Mouse (Mus musculus) right cerebral cortex, postnatal 14 days (tissue): ENCODE data around the gene Slc25a41.
A peak's percentile ranks its signal among the peaks of the same experiment; 100 is the strongest.
"Not testable (repeated sequence)": the region's sequence is repeated elsewhere in the genome, so short reads cannot be mapped to it uniquely, and the experiment has no call there.

ENCODE experiments used
- DNase-seq: peaks from one replicate; pipeline ENCODE4 v3.0.0; 2022

The Slc25a41 gene

DNA sequence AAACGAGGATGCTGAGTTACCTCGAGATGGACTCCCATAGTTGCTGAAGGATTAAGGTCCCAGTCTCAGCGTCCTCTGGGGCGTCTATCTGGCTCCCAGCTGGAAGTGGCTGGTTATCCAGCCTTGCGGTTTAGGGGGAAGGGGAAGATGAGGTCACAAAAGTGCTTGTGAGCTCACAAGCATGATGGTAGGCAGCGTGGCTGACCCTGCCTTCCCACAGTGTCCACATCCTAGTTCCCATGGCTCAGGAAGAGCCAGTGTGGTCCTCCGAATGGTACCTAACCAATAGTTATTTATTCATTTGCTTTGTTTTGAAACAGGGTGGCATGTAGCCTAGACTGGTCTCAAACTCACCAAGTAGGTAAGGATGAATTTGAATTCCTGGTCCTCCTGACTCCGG is at the start of gene Slc25a41:
Gene Slc25a41 (minus strand): TSS at position 101 of the 400 bp plus-strand sequence.
- DNase-seq = no peak

DNA sequence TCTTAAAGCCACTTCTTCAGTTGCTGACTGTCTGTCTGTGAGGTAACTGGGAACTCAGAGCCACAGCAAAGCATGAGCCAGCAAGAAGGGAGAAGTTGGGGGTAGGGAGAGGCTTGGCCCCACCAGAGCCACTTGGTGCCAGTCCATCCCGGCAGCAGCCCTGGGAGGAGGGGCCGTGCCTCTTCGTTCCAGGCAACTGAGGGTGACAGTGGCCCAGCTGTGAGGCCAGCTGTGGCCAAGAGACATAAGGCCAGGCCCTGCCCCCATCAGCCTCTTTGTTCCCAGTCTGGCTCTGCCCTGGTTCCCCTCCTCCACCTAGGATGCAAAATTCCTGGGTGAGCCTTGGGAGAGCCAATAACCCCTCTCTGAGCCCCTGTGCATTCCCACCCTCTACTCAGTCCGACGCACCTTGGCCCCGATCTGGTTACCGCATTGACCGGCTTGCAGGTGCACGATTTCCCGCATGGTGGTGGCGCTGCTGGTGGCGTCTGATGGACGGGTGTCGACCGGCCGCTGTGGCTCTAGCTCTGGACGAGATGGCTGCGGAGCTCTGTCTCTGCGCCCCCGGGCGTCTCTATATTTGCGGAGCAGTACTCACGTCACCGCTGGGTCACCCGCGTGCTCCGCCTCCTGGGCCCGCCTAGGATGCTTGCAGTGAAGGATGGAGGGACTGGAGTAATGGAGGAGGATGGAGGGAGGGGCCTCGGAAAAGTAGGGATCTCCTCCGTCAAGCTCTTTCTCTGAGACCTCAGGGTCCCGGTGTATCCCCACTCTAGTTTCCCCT is 45.8 kb upstream of the Slc25a41 start, which contains the start of gene Tubb4a:
Gene Tubb4a (minus strand): TSS at position 734 of the 784 bp plus-strand sequence.
- peak; percentile 84 for DNase-seq

DNA sequence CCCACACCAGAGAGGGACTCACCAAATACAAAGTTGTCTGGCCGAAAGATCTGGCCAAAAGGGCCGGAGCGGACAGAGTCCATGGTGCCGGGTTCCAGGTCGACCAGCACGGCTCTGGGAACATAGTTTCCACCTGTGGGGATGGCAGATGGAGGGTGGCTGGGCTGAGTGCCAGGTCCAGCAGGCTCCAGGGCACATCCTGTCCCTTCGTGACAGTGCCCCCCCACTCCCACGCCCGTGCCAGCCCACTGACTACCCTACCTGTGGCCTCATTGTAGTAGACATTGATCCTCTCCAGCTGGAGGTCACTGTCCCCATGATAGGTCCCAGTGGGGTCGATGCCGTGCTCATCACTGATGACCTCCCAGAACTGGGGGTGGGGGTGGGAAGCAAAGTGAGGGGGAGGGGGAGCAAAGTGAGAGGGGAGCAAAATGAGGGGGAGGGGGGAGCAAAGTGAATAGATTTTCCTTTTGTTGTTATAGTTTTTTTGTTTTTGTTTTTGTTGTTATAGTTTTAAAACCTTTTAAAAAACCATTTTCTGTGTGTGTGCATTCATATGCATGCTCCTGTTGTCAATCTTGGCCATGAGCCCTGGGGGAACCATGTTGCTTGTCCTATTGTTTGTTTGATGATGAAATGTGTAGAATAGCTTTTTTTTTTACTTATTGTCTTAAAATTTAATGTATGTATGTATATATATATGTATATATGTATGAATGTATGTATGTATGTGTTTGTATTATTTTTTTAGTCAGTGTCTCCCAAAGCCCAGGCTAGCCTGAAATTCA is 44.7 kb upstream of the Slc25a41 start:
- peak; percentile 47 for DNase-seq

DNA sequence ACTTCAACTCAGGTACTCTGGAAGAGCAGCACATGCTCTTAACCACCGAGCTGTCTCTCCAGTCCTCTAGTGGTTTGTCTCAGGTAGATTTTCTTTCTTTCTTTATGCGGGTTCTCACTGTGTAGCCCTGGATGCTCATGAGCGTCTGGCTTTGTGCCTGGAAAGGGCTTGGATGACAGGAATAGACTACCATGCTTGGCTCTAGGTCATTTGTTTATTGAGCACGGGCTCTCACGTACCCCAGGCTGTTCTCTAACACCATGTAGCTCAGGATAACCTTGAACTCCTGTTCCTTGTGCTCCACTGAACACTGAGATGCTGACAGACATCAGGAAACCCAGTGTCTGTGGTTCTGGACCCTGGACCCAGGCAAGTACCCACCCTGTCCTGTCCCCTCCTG is 41.0 kb upstream of the Slc25a41 start:
- no peak for DNase-seq

DNA sequence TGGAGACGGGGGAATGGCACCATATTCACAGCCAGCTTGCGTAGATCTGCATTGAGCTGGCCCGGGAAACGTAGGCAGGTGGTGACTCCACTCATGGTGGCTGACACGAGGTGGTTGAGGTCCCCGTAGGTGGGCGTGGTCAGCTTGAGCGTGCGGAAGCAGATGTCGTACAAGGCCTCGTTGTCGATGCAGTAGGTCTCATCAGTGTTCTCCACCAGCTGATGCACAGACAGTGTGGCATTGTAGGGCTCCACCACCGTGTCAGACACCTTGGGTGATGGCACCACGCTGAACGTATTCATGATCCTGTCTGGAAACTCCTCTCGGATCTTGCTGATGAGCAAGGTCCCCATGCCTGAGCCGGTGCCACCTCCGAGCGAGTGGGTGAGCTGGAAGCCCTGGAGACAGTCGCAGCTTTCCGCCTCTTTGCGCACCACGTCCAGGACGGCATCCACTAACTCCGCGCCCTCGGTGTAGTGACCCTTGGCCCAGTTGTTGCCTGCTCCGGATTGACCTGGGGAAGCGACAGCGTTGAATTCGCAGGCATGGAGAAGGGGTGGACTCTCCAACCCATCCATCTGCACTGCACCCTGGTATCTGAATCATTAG is 39.9 kb upstream of the Slc25a41 start:
- no peak for DNase-seq

DNA sequence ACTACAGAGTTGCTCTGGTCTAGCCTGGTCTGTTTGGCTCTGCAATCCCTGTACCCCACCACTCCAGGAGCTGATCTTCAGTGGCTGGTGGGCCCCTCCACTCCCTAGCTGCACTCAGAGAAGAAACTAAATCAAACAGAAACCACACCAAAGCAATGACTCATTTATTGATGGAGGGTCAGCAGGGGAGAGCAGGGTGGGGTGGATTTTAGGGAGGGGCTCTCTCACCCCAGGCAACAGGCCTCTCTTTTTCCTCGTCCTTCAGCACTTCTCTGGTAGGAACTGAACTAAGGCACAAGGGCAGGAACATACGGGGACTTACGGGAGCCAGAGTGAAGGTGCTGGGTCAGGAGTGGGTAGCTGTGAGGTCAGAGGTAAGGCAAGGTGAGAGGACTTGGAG is 38.5 kb upstream of the Slc25a41 start:
- DNase-seq = no peak

DNA sequence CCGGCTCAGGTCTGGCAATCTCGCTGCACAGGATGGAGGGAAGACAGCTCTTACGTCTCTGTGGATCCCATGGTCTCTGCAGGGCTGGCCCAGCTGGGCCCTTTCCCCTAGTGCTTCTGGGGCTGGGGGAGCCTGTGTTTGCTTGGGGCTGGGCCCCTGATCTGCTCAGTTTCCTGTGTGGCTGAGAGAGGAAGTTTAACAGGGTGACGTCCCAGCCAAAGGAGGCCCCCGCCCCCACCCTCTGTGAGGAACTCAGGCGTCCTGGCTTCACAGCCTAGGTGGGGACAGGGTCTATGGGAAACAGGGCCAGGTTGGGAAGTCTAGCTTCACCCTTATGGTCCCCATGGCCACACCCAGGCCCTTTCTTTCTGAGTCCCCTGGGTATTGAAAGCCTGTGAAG is 36.9 kb upstream of the Slc25a41 start, which contains the start of gene Dennd1c:
Gene Dennd1c (minus strand): TSS at position 179 of the 400 bp plus-strand sequence.
- DNase-seq = no peak

DNA sequence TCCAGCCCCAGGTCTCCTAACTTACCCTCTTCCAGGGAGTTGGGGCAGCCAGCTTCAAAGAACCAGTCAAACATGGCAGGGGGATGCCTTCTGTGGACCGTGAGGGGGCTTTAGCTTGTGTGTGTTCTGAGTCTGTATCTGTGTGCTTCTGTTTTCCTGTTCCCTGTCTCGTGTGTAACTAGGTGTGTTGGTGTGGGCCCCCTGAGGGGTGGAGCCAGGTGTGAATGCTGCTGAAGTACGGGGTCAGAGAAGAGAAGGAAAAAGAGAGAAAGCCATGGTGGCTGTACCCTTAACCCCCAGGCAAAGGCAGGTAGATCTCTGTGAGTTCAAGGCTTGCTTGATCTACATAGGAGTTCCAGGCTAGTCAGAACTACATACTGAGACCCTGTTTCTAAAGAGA is 35.5 kb upstream of the Slc25a41 start:
- DNase-seq = no peak

DNA sequence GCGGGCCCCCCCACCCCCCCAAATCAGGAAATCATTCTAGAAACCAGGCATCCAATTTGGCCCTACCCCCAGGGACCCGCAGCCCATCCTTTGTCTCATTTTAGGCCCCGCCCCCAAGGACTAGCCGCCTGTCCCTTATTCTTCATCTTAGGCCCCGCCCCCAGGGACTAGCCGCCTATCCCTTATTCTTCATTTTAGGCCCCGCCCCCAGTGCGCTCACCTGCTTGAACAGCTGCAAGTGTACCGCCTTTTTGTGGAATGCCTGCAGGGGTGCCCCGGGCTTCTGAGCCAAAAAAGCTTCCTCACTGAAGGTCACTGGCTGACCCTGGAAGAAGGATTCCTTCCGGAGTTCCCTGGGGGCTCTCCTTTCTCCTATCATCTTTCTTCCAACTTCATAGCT is 29.2 kb upstream of the Slc25a41 start:
- no peak for DNase-seq

DNA sequence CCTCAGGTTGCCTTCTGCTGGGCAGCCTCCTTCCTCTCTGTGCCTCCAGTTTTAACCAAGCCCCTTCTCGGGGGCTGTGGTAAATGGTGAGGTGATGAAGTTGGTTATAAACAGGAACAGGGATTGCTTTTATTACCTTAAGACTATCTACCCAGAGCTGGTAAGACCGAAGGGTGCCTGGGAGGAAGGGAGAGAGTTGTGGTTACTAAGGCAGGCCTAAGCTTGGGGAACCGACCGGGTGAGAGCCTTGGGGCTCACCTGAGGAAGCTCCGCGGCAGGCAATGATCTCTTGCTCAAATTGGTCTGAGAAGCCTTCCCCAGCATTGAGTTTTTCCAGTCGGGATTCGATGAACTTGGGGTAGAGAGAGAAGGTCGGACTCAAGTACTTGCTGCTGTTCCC is 28.8 kb upstream of the Slc25a41 start:
- no peak for DNase-seq

DNA sequence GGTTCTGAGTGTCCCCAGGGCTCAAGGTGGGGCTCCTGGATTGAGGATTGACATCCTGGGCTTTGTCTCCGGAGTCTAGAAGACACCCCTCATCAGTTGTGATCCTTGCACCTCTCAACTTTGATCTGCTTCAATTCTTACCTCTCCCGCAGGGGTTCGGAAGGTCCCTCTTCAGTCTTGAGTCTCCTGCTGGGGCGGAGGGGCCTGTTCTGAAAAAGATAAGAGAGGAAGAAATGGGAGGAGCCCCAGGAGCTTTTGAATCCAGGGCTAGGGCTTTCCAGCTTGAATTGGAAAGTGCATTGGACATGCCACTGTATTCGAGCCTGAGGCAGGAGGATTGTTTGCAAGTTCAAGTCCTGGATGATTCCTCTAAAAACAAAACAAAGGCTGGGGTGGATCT is 25.5 kb upstream of the Slc25a41 start:
- DNase-seq = no peak

DNA sequence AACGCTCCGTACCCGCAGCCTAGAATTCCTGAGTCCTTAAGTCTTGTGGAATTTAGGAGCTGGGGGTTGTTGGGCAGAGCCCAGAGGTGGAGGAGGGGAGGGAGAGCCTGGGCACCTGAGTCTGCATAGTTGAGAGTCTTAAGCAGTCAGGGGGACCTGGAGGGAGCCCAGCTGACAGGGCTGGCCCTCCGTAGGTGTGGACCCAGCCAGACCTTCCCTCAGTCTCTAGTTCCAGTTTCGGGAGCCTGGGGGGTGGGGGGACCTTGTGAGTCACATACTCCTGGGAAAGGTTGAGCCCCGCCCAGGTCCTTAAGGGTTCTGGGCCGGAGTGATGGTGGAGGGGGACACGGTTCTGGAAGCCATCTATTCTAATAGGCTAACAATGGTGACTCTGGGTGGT is 21.6 kb upstream of the Slc25a41 start:
- DNase-seq = no peak

DNA sequence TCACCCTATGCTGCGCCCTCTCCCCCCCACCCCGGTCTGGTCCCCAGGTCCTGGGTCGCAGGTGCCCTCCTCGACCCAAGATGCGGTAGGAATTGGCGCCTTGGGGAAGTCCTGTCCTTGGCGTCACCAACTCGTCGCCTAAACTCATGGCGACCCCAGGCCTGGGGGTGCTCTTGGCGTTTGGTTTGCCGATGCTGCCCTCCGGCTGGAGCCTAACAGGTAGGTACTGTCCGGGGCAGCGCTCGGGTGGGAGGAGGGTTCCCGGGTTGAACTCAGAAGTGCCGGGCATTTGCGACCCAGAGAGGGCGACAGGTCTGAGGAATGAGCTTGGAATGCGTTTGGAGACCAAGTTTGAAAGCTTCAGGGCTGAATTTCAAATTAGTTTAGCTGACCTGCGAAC is 21.1 kb upstream of the Slc25a41 start:
- no peak for DNase-seq

DNA sequence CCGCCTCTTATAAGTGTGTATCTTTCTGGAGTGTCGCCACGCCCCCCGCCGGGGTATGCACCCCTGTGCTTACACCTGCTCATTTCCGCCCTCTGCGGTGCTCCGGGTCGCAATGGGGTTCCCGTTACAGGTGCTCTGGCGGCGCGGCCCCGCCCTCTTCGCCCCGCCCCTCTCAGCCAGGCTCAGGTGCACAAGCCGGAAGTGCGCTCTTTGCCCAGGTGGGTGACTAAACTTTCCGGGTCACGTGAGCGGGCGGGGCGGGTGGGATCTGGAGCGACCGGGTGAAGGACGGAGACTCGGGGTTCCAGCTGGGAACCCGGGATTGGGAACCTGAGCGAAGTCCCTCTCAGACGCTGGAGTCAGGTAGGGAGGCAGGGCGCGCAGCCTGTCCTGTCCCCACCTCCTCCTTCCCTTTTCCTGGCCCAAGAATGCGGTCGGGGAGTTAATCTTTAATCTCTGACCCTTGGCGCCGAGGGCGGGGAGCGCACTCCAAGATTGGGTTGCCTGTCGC is 20.6 kb upstream of the Slc25a41 start:
- DNase-seq = no peak

DNA sequence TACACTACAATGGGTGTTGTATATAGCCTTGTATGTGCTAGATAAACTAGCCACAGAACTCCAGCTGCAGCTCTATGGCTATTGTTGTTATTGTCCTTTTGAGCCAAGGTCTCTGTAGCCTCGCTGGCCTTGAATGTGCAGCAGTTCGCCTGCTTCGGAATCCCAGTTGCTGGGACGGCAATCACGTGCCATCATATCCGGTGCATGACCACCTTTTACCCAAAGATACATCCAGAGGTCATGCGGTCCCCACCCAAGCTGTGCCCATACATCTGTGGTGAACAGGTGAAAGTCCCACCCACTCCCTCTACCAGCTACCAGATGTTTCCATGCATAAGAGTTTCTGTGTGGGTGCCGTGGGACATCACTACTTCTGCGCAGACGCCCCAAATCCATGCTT is 19.6 kb upstream of the Slc25a41 start:
- no peak for DNase-seq

DNA sequence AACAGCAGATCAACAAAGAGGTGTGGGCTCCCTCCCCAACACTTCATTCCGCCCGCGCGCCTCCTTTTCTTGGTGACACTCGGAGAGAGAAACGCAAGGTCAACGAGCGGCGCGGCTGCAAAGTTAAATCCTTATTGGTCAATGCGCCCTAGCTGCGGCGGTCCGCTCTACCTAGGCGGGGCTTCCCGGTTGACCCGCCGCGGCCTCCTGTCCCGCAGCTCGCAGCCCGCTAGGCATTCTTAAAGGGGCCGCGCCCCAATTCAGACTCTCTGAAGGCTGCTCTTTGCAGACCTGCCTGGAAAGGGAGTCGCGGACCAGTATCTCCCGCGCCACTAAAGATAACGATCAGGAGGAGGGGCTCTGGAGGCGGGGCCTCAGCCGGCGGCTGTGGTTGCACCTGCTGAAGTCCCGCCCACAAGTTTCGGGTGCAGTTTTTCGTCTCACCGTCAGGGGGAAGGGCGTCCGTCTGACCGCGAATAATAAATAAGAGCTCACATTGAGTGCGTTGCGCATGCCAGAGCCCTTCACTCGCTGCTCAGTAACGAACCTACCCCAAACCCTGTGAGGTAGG is 18.9 kb upstream of the Slc25a41 start:
- DNase-seq = peak; percentile 95

DNA sequence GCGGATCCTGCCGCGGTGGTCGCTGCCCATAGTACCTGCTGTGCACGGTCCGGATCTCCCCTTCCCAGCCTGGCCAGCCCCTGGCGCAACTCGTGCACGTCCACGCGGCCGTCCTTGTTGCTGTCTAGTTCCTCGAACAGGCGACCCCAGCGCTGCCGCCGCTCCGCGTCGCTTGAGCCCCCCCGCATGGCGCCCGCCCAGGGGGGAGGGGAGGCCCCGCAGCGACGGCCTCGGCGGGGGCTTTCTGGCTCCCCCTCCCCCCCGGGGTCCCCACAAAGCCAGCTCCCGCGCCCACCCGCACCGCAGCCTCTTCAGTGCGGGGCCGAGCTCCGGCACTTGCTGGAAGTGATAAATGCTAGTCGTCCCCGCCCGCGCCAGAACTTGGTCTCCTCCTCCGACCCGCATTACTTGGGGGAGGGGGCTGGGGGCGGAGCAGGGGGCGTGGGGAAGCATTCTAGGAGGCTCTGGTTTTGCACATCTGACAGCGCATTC is 18.1 kb upstream of the Slc25a41 start, which contains the start of gene Slc25a23:
Gene Slc25a23 (minus strand): TSS at position 378 of the 492 bp plus-strand sequence.
- peak; percentile 83 for DNase-seq

DNA sequence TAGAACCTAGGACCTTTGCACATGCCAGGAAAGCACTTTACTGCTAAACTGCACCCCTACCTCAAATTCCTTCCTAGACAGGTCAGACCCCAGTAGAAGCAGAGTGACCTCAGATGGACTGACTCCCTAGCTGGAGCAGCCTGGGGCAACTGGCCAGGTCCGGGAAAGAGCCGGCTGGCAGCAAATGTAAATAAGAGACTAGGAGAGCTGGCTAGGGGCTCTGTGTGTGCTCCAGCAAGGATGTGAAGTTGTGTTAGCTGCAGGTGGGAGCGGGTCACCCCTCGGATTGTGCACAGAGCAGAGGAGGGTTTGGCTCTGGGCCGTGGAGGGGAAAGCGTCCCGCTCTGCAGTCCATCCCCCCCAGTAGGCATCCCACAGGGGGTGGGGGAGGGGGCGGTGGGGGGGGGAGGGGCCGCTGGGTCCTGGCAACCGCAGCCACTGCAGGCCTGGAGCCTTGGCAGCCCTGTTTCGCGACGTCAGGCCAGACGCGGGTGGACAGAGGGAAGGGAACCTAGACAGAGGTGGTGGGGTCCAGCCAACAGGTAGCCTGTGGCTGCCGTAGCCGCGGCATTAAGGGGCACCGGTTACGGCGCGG is 17.5 kb upstream of the Slc25a41 start, which contains the start of gene Crb3:
Gene Crb3 (plus strand): TSS at position 215 of the 595 bp plus-strand sequence.
- DNase-seq = peak; percentile 40

DNA sequence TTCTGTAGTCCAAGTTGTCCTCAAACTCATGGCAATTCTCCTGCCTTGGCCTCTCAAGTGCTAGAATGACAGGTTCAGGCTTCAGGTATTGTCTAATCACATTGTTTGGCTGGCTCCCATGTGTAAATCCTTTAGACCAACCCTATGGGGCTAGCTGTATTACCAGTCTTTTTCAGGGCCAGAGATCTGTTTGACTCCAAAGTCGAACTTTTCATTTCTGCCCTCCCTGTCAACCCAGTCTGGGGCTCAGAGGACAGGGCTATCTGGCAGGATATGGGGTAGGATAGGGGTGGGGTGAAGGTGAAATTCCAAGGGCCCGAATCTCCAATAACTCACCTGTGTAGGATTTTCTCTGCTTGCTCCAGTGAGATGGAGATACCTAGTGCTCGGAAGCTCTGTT is 14.8 kb upstream of the Slc25a41 start:
- DNase-seq = no peak

DNA sequence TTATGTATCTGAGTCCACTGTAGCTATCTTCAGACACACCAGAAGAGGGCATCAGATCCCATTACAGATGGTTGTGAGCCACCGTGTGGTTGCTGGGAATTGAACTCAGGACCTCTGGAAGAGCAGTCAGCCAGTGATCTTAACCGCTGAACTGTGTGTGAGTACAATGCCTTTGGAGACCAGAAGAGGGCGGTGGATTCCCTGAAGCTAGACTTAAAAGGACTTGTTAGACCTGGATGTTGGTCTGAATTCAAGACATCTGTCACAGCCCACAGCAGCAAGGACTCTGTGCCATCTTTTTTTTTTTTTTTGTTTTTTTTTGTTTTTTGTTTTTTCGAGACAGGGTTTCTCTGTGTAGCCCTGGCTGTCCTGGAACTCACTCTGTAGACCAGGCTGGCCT is 10.2 kb upstream of the Slc25a41 start:
- DNase-seq = not testable (repeated sequence)

DNA sequence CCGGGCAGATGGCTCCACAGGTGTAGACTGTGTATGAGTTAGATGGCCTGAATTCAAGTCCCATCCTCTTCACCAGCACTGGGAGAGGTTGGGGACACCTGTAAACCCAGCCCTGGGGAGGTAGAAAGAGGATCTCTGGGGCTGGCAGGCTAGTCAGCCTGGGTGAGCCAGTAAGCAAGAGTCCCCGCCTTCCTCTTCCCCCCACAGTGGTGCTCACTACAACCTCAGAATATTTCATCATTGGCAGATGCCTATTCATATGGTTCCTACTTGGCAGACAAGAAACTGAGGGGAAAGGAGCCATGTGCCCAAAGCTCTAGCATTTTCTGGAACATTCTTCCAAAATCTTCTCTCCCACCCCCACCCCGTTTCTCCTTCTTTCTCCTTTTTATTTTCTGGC is 7.4 kb upstream of the Slc25a41 start:
- no peak for DNase-seq

DNA sequence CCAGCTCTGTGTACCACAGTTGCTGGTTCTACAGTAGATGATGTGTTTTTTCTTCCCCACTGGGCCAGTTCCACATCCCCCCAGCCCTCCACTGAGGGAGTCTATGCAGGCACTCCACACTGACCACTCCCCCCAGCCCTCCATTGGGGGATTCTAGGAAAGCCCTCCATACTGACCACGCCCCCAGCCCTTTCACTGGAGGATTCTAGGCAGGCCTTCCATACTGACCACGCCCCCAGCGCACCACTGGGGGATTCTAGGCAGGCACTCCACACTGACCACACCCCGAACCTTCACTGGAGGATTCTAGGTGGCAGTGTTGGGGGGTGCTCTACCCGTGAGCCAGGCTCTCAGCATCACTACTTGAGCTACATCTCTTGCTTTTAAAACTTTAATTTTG is 6.0 kb upstream of the Slc25a41 start:
- DNase-seq = peak; percentile 36
